In the genomic region with DNA sequence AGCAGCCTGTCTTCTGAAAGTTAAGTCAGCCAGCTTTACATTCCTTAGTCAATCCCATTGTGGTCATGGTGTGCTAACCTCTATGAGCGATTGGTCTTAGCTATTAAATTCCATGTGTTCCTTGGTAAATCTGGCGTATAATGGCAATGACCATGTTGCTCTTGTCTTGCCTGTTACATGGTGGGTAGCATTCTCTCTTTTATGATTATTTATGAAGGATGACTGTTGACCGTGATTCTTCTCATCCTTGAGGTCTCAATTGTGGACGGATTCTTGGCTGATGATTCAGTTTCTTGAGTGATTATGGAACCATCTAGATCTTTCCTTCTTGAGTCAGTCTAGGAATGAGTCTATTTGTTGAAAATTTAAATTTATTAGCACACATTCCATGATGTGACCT, we compare ENCODE assay signal across 28 mouse cellular contexts.
"Had no signal": no experiment of that assay in that cellular context is flagged by ENCODE, and none has a peak within 500 bp of the region (broad histone marks: within the 10 kb centered on the region; RNA-seq: fewer than 3 reads in every experiment).

No protein-coding gene starts in this region.

- H3K4me3 ChIP-seq: gastrocnemius, adult 2 months; heart, embryonic 10.5 days; heart, embryonic 12.5 days; hindbrain, embryonic 10.5 days; hindbrain, embryonic 12.5 days; hindbrain, embryonic 15.5 days; kidney, embryonic 15.5 days; layer of hippocampus, adult 2 months; limb, embryonic 13.5 days; limb, embryonic 15.5 days; liver, embryonic 12.5 days had no signal

- H3K36me3 ChIP-seq: heart, embryonic 10.5 days; heart, embryonic 12.5 days; hindbrain, embryonic 10.5 days; hindbrain, embryonic 12.5 days; hindbrain, embryonic 15.5 days; kidney, embryonic 15.5 days; limb, embryonic 13.5 days; limb, embryonic 15.5 days; liver, embryonic 12.5 days had no signal

- H3K27me3 ChIP-seq: heart, embryonic 12.5 days; hindbrain, embryonic 12.5 days; hindbrain, embryonic 15.5 days; kidney, embryonic 15.5 days; limb, embryonic 13.5 days; limb, embryonic 15.5 days; liver, embryonic 12.5 days had no signal

- ATAC-seq: hindbrain, postnatal 0 days; intestine, embryonic 16.5 days; liver, embryonic 12.5 days had no signal

- DNase-seq: gastrocnemius, adult 2 months; gastrocnemius, postnatal 10 days; gastrocnemius, postnatal 25 days; heart, adult 18-20 months; heart, postnatal 10 days; heart, postnatal 4 days; kidney, adult 11 months; kidney, adult 2 months; kidney, adult 9 months; kidney, postnatal 10 days; kidney, postnatal 25 days; kidney, postnatal 4 days; layer of hippocampus, adult 9-11 months; layer of hippocampus, postnatal 36 days; left cerebral cortex, postnatal 4 days had no signal

- H3K9me3 ChIP-seq: heart, embryonic 10.5 days; hindbrain, embryonic 10.5 days; hindbrain, embryonic 12.5 days; hindbrain, embryonic 15.5 days; kidney, embryonic 15.5 days; limb, embryonic 15.5 days; liver, embryonic 12.5 days had no signal

- H3K27ac ChIP-seq: gastrocnemius, adult 2 months; hindbrain, embryonic 10.5 days; hindbrain, embryonic 12.5 days; hindbrain, embryonic 15.5 days; hindbrain, postnatal 0 days; kidney, embryonic 15.5 days; layer of hippocampus, adult 2 months; limb, embryonic 13.5 days; limb, embryonic 15.5 days; liver, embryonic 12.5 days; liver, embryonic 14.5 days had no signal

- H3K4me1 ChIP-seq: hindbrain, embryonic 15.5 days; liver, embryonic 12.5 days had no signal

- H3K4me2 ChIP-seq: heart, embryonic 12.5 days; hindbrain, embryonic 12.5 days; hindbrain, embryonic 15.5 days; kidney, embryonic 15.5 days; limb, embryonic 13.5 days; limb, embryonic 15.5 days; liver, embryonic 12.5 days had no signal

- H3K9ac ChIP-seq: heart, embryonic 12.5 days; hindbrain, embryonic 12.5 days; hindbrain, embryonic 15.5 days; kidney, embryonic 15.5 days; limb, embryonic 13.5 days; limb, embryonic 15.5 days; liver, embryonic 12.5 days; liver, embryonic 14.5 days had no signal
